Mouse (Mus musculus) stomach, postnatal 0 days (tissue): ENCODE data around the gene D430019H16Rik.

Experiments used
- CTCF ChIP-seq: IDR thresholded peaks from 2 replicates; pipeline ENCODE4 v1.5.1; 2016; ENCODE audit warnings: antibody characterized with exemption, low read depth, mild to moderate bottlenecking, moderate library complexity
- EP300 ChIP-seq: optimal IDR thresholded peaks from 2 replicates; pipeline ENCODE3; 2016; ENCODE audit warnings: antibody characterized with exemption

DNA sequence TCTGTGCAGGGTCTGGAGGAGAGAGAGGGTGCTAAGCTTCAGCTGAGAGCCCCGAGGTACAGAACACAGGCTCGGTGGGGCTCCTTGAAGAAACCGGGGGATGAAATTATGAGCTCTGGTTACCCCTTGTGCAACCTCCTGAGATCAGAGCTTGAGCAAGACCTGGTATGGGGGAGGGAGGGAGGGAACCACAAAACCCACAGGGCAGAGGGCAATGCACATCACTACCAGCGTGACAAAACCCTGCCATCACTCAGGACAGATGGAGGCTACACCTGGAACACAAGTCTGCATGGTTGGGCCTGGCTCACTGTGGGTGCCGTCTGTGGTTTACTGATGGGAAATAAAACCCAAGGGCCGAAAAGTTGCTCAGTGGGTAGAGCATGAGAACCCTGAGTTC is 37.1 kb downstream of the D430019H16Rik start:
- TF ChIP-seq EP300 (no peak), CTCF (no peak)
